Mouse (Mus musculus) mesoderm, embryonic 11.5 days (tissue): ENCODE measurements around the gene Slc39a13.
"Not testable (repeated sequence)": the region's sequence is repeated elsewhere in the genome, so short reads cannot be mapped to it uniquely, and the experiment has no call there.

Source experiments
- DNase-seq: peaks from one replicate; pipeline ENCODE4 v3.0.0-alpha.2; 2012; ENCODE audit warnings: low read depth, low spot score

Slc39a13 gene

GRCm38 (mm10) chr2:91027391-91028214 is 42.6 kb downstream of the Slc39a13 start:
- no peak for DNase-seq

- DNase-seq = no peak
Observed at GRCm38 (mm10) chr2:91026491-91026890, 43.7 kb downstream of the Slc39a13 start.

GRCm38 (mm10) chr2:91025081-91025516 is 45.1 kb downstream of the Slc39a13 start:
- DNase-seq = no peak

GRCm38 (mm10) chr2:91023956-91024355 is 46.3 kb downstream of the Slc39a13 start:
- no peak for DNase-seq

GRCm38 (mm10) chr2:91023131-91023530 is 47.1 kb downstream of the Slc39a13 start:
- no peak for DNase-seq

GRCm38 (mm10) chr2:91022266-91022665 is 48.0 kb downstream of the Slc39a13 start:
- DNase-seq = not testable (repeated sequence)

- no peak for DNase-seq
Observed at GRCm38 (mm10) chr2:91019911-91020310, 50.3 kb downstream of the Slc39a13 start.

- DNase-seq = no peak
Observed at GRCm38 (mm10) chr2:91018061-91018788, 52.0 kb downstream of the Slc39a13 start.

- no peak for DNase-seq
Observed at GRCm38 (mm10) chr2:91015386-91015785, 54.8 kb downstream of the Slc39a13 start.

- no peak for DNase-seq
Observed at GRCm38 (mm10) chr2:91013881-91014280, 56.3 kb downstream of the Slc39a13 start.
